Mouse (Mus musculus) adrenal gland, adult 8-10 months (tissue): Measurements from ENCODE around the gene Fam149b. TPM values are rescaled to one million over a fixed set of nuclear protein-coding genes. Genes with fewer than 3 reads are reported as not detected.
"Not testable (repeated sequence)": the region's sequence is repeated elsewhere in the genome, so short reads cannot be mapped to it uniquely, and the experiment has no call there.

ENCODE experiments used
- DNase-seq: peaks from one replicate; pipeline ENCODE4 v3.0.0; 2022
- total RNA-seq, 4 experiments: library from RNA; stranded (reverse); gene quantifications; 2 replicates each; pipeline ENCODE4 v1.2.4; 2022

Gene Fam149b
- total RNA-seq: 10 to 100 TPM; 32.0 to 42.2 (median 41.0) TPM

GRCm38 (mm10) chr14:20347991-20348541 lies at the start of gene Fam149b, which contains the start of gene Ecd:
Gene Fam149b, plus strand, starts transcription at chr14:20348162.
Gene Ecd, minus strand, starts transcription at chr14:20348121.
- DNase-seq: peak; percentile 89

GRCm38 (mm10) chr14:20305085-20305484 lies 42.9 kb upstream of the Fam149b start:
- DNase-seq: not testable (repeated sequence)

GRCm38 (mm10) chr14:20315137-20315536 lies 32.8 kb upstream of the Fam149b start:
- DNase-seq: no peak

- no peak for DNase-seq
Measured at GRCm38 (mm10) chr14:20319420-20319819, 28.5 kb upstream of the Fam149b start.

GRCm38 (mm10) chr14:20324196-20324595 lies 23.8 kb upstream of the Fam149b start:
- no peak for DNase-seq

- DNase-seq: no peak
Measured at GRCm38 (mm10) chr14:20328474-20328873, 19.5 kb upstream of the Fam149b start.

GRCm38 (mm10) chr14:20331316-20331715 lies 16.6 kb upstream of the Fam149b start:
- no peak for DNase-seq

- DNase-seq: no peak
Measured at GRCm38 (mm10) chr14:20339415-20339814, 8.5 kb upstream of the Fam149b start.

GRCm38 (mm10) chr14:20340149-20340548 lies 7.8 kb upstream of the Fam149b start:
- no peak for DNase-seq

- no peak for DNase-seq
Measured at GRCm38 (mm10) chr14:20340866-20341265, 7.1 kb upstream of the Fam149b start.

GRCm38 (mm10) chr14:20345885-20346284 lies 2.1 kb upstream of the Fam149b start:
- DNase-seq: no peak

GRCm38 (mm10) chr14:20347441-20347990 lies 446 bp upstream of the Fam149b start:
- DNase-seq: no peak

- no peak for DNase-seq
Measured at GRCm38 (mm10) chr14:20363230-20363629, 15.3 kb downstream of the Fam149b start.

- no peak for DNase-seq
Measured at GRCm38 (mm10) chr14:20368271-20368670, 20.3 kb downstream of the Fam149b start.

- no peak for DNase-seq
Measured at GRCm38 (mm10) chr14:20370798-20371197, 22.8 kb downstream of the Fam149b start.

- DNase-seq: no peak
Measured at GRCm38 (mm10) chr14:20371854-20372253, 23.9 kb downstream of the Fam149b start.

- peak; percentile 72 for DNase-seq
Measured at GRCm38 (mm10) chr14:20377112-20377521, 29.2 kb downstream of the Fam149b start.

GRCm38 (mm10) chr14:20378313-20379061 lies 30.5 kb downstream of the Fam149b start:
- peak; percentile 55 for DNase-seq

GRCm38 (mm10) chr14:20379087-20379640 lies 31.2 kb downstream of the Fam149b start:
- DNase-seq: no peak

- no peak for DNase-seq
Measured at GRCm38 (mm10) chr14:20379753-20380430, 31.9 kb downstream of the Fam149b start.

GRCm38 (mm10) chr14:20388441-20389129 lies 40.6 kb downstream of the Fam149b start, which contains the start of gene Dnajc9:
Gene Dnajc9, minus strand, starts transcription at chr14:20388910.
- peak; percentile 92 for DNase-seq

GRCm38 (mm10) chr14:20389446-20390079 lies 41.6 kb downstream of the Fam149b start:
- DNase-seq: no peak
